Mouse (Mus musculus): ENCODE data around the gene Olfm1.
A peak's percentile ranks its signal among the peaks of the same experiment; 100 is the strongest.

Olfm1 gene

DNA sequence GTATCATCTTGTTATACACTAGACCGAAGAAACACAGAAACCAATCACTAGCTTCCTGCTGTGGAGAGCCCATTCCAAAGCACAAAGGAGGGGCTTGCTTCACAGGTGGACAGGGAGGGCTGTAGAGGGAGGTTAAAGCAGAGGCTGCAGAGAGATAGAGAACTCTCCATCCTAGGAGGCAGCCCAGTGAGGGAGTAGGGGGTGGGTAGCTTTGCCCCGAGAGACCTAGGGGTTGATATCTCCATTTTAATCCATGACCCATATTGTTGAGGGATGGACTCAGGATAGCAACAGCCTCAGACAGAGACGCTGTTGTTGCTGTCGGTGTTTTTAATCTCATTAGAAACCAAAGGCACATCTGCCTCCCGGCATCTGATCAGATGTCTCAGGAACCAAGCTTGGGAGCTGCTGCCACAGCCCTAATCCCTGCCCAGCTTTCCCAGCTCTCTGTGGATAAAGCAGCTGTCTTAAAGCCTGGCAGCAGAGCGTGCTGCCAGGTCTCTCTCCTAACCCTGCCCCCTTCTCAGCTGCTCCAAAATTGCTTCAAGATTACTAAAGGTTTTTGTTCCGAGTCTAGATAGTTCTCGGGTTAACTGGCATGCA is 34.9 kb downstream of the Olfm1 start:
- peak in 1 of 2 experiments; percentile 46 for DNase-seq (ENCODE audit: inconsistent age in 2 of 2, low spot score in 1 of 2)

DNA sequence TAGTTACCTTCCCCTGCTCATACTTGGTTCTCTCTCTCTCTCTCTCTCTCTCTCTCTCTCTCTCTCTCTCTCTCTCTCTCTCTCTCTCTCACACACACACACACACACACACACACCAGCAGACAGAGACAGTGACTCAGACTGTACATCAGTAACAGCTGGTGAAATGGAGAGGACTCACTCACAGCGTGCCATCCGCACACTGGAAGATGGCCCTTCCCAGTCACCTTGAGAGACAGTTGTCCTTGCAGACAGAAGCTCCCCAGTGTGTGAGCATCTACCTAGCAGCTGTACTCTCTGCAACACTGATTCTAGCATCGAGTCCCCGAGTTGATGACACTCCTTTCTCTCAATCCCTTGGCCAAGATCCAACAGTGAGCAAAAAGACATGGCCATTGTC is 35.6 kb downstream of the Olfm1 start:
- DNase-seq (ENCODE audit: inconsistent age in 2 of 2, low spot score in 1 of 2), result peak; percentile 42 to 77

DNA sequence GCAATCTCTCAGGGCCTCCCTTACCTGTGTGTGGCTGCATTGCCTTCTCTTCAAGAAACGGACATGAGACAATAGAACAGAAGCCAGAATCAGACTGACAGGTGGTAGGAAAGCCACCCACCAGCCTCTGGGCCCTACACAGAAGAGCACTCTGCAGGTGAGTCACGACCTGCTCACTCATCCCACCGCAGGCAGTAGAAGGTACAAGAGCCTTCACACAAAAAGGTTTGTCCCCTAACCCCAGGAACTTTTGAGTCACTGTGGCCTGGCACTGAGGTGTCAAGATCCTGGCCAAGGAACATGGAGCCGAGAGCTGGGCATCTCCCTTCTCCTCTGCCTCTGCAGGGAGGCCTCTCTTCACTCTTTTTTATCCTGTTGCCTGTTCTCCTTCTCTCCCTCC is 42.3 kb downstream of the Olfm1 start:
- no peak for DNase-seq (ENCODE audit: inconsistent age in 2 of 2, low spot score in 1 of 2)

DNA sequence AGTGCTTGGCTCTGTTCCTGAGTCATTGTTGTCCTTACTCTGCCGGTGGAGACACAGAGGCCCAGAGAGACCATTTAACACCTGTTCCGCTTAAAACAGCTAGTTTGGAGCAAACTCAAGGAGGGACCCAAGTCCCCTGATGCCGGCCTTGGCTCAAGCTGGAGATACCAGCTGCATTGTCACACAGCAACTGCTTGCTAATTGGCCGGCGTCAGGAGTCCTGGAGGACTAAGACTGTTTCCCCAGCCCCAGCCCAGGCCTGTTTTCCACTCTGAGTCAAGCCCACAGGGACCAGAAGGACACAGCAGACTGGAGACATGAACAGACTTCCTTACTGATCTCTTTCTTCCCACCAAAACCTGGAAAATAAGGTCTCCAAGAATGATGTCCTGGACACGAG is 43.7 kb downstream of the Olfm1 start:
- no peak for DNase-seq (ENCODE audit: inconsistent age in 2 of 2, low spot score in 1 of 2)

DNA sequence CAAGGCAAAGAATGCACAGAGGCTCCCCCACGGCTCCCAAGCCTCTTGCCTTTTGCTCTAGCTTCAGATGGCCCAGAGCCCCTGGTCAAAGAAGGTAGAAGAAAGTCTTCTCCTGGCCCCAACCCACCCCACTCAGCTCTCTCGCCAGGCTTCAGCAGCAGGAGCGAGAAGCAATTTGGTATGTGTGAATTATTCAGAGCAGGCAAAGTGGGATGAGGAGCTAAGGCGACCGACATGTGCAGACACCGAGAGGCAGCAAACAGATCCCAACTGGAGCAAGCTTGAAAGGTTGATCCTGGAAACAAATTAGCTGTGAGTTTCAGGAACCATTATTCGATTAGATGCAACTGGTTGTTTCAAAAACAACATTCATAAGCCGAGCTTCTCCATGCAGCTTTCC is 46.8 kb downstream of the Olfm1 start:
- DNase-seq (ENCODE audit: inconsistent age in 2 of 2, low spot score in 1 of 2), result no peak

DNA sequence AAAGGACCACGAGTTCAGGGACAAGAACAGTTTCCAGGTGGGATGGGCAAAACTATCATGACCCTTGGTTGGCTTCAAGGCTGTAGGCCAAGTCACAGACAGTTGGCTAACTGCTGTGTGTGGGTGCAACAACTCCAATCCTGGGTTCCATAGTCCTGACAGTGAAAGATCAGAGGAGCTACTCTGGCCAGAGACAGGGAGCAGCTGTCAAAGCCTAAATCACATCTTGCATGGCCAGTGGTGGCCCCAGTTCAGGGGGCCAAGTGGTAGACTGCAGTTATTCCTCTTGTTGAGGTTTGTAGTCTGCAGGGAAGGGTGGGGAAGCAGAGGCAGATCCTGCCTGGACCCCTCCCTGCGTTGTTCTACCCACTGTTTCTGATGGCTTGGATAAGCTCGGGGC is 48.1 kb downstream of the Olfm1 start:
- no peak for DNase-seq (ENCODE audit: inconsistent age in 2 of 2, low spot score in 1 of 2)

DNA sequence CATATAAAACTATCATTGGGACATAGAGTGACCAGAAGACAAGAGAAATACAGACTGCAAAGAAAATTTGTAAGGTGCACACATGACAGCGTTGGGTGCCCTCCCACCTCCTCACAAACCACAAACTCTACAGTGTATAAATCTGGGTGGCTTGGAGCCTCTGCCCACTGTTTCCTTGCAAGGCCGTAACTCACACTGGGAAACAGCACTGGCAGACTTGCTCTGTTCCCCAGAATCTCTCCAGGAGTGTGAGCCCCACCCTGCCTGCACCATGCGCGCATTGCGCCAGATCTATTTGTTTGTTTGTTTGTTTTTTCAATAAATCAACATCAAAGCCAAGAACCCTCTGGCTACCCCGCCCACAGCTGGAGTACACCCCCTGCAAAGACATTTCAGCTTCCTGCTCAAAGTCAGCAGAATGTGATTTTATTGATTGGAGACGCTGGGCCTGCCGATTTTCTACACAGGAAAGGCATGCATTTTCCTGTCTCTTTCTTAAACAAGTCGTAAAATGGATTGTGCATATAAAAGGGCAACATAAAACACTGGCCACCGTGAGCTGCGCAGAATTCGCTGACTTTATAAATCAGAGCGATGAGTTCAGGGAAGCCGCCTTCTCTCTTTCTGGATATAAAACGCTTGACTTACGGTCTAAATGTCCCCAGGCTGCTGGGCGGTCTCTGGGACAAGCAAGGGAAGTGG is 48.9 kb downstream of the Olfm1 start:
- no peak for DNase-seq (ENCODE audit: inconsistent age in 2 of 2, low spot score in 1 of 2)

DNA sequence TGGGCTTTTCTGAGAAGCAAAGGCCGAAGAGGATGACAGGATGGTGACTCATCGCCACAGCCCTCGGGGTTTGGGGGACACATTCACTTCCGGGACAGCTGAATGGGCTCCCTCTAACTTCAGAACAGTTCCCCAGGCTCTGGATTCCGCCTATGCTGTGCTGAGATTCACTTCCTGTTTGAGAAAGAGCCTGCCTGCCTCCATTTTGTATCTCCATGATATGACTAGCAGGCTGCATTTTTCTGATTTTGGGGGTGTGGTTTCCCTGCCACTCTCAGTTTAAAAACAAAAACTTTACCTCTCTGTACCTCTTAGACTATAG is 49.4 kb downstream of the Olfm1 start:
- DNase-seq (ENCODE audit: inconsistent age in 2 of 2, low spot score in 1 of 2), result no peak

DNA sequence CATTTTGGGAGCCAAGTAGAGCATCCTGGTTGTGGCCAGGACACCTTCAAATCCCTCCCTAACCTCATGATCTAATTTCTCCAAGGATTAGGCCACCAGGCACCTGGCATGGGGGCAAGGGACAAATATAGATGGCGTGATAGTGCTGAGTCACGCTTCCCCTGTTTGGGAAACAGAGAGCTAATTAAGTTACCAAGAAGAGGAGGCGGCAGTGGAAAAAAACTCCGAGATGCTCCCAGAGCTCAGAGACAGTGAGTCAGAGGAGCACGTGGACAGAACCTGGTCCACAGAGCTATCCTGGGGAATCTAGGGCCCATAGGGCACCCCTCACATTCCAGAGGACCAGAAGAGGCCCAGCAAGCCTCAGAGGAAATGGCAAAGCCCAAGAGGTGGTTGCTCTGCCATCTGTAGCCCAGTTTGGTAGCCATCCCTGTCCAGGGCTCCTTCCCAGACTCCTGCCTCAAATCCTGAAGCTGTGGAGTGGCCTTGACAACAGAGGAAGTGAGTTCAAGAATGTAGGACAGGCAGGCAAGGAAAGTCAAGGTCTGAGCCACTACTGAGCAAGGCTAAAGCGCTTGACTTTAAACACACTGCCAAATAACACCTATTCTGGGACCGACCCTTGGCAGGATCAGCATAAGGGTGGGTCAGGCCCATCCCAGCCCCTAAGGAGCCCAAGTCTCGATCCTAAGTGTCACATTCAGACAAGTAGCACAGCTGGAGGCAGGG is 52.0 kb downstream of the Olfm1 start:
- peak; percentile 68 to 89 for DNase-seq (ENCODE audit: inconsistent age in 2 of 2, low spot score in 1 of 2)

DNA sequence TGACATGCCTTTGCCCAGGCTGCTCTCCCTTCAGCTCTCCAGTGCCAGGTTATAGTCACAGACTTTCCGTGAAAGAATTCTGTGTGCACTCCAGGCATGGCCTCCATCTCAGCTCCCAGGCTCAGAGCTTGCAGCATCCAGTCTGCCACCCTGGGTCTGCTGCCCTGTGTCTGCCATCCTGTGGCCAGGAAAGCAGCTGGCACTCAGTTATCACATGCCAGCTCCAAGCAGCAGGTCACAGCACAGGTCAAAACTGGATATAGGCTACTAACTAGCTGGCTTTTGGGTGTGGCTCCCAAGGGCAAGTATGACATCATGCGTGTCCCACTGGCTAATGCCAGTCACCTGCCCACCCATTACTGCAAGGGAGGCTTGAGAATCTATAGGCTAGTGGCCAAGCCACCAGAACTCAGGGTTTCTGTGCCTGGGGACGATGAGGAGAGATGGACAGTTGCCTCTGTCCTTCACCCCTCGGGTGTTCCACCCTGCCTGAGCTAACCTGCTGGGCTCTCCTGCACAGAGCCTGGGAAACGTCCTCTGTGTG is 53.4 kb downstream of the Olfm1 start:
- DNase-seq (ENCODE audit: inconsistent age in 2 of 2, low spot score in 1 of 2), result peak in 1 of 2 experiments; percentile 28

DNA sequence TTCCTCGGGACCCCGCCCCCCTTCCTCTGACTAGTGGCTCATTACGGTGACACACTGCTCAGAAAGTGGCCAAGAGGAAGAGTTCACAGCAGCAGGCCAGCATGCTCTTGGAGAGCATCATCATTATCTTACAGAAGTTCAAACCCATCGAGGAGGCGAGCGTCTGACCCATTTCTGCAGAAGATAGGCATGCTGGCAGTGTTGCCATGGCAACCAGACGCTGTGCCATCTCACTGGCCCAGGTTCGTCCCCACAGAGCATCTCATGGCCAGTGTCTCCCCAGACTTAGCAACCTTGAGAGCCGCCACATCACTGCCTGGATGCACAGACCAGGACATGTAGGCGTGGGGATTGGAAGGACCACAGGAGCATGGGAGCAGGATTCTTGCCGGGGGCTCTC is 54.3 kb downstream of the Olfm1 start:
- peak in 1 of 2 experiments; percentile 49 for DNase-seq (ENCODE audit: inconsistent age in 2 of 2, low spot score in 1 of 2)

DNA sequence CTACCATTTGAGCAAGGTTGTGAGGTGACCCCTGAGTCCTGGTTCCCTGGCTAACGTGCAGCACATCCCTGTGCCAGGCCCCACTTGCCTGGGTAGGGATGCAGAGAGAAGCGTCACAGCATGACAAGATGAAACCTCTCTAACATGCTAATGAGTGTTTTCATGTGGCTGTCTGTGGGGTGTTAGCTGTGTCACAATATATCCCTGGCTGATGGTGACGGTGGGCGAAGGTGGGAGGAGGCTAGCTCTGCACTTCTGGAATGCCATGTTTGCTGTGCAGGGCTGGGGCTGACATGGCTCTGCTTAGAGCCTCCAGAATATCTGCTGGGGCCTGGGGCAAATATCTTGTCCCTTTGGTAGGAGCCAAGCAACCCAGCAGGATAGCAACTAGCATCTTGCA is 59.8 kb downstream of the Olfm1 start:
- DNase-seq (ENCODE audit: inconsistent age in 2 of 2, low spot score in 1 of 2), result no peak

DNA sequence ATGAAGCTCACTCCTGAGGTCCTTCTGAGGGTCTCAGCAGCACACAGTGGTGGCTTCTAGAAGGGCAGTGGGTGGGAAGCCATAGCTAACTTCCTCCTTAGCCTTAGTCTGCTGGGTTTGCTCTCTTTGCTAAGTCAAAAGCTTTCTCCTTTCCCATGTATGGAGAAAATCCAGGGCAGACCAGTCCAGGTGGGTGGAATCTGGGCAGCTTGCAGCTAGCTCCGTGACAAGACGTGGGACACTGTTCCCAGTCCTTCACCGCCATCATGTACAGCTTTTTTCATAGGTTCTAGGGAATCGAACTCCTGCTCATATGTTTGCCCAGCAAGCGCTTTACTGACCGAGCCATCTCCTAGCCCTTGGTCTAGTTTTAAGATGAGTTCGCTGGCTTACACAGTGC is 63.2 kb downstream of the Olfm1 start:
- DNase-seq (ENCODE audit: inconsistent age in 2 of 2, low spot score in 1 of 2), result no peak

DNA sequence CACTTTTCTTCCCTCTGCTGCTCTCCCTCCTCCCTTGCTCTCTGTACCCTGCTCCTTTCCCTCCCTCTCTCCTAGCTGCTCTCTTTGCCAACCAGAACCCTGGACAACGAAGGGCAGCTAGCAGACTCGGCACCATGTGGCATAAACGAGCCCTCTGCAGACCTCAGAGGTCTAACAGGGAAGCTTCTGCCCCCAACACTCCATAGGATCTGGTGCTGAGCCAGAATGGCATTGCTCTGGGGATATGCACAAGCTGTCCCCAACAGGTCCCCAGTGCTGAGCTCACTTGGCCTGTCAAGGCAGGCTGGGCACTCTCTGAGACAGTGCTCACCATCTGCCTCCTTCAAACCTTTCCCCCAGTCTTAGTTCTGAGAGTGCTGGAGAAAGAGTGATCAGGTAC is 68.6 kb downstream of the Olfm1 start:
- DNase-seq (ENCODE audit: inconsistent age in 2 of 2, low spot score in 1 of 2), result no peak

DNA sequence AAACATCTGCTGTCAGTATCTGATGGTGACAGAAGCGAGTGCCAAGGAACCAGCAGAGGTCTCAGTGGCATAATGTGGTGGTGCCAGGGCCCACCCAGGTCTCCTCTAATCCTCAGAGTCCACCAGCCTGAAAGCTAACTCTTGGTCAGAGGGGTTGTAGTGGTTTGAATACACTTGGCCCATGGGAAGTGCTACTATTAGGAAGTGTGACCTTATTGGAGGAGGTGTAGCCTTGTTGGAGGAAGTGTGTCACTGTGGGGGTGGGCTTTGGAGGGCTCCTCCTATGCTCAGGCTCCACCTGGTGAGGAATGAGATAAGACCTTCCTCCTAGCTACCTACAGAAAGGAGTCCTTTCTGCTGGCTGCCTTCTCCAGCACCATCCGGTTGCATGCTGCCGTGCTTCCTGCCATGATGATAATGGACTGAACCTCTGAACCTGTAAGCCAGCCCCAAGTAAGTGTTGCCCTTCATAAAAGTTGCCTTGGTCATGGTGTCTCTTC is 75.0 kb downstream of the Olfm1 start:
- DNase-seq (ENCODE audit: inconsistent age in 2 of 2, low spot score in 1 of 2), result no peak

DNA sequence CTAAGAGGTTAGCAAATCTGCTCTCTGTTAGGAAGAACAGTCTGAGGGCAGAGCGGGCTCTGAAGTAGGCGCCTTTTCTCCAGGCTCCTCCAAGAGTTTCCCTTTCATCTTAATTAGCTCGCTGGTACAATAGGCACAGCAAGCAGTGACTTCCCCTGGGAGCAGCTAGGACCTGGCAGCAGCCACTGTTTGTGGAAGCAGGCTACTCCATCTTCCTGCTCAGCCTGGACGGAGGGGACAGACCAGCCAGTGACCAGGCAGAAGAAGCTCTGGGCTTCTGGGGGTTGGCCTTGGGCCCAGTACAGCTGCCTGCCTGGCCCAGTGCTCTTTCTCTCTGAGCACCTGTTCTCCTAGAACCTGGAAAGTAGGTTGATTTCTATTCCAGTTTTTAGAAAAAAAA is 77.8 kb downstream of the Olfm1 start:
- no peak for DNase-seq (ENCODE audit: inconsistent age in 2 of 2, low spot score in 1 of 2)

DNA sequence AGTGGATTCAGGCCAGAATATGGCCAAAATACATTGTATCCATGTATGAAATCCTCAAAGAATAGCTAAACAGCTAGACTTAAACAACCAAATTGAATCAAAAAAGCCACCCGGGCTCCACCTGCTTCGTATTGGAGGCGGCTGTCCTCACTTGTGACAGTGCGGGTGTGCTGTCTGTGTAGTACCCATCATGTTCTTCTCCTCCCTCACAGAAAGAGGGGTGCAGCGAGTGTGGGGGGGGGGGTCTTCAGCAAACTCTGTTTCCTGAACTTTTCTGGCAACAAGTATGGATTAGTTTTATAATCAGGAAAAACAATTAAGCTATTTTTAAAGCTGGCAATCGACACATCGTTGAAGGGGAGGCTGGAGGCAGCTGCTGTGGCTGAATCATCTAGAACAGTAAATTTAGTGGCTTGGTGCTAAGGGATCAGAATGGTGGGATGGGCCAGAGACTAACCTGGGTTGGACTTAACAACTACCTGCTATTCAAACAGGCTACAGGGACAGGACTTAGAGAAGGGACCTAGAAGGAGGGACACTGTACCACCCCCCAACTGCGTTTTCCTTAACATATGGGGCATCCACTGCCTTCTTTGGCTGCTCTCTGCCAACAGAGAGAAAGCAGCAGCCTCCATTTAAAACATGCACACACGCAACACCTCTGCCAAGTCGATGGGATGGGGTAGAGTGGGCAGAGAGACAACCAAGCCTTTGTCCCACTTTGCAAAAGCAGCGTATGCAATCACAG is 79.6 kb downstream of the Olfm1 start:
- no peak for DNase-seq (ENCODE audit: inconsistent age in 2 of 2, low spot score in 1 of 2)

DNA sequence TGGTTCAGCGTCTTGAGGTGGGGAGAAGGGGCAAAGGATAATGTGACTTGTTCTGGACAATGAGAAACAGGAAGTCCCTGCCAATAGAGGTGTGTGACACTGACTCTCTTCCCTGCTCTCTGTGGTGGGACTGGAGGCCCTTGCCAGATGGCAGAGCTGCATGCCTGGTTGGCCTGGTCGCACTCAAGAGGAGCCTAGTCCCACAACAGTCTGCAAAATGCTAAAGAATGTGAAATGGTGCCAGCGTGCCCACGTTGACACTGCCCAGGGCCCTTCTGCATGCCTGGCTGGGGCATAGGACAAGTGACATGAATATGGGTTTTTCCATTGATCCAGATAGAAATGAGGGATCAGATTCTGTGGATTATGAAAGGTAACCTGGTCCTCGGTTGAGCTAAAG is 81.2 kb downstream of the Olfm1 start:
- no peak for DNase-seq (ENCODE audit: inconsistent age in 2 of 2, low spot score in 1 of 2)

DNA sequence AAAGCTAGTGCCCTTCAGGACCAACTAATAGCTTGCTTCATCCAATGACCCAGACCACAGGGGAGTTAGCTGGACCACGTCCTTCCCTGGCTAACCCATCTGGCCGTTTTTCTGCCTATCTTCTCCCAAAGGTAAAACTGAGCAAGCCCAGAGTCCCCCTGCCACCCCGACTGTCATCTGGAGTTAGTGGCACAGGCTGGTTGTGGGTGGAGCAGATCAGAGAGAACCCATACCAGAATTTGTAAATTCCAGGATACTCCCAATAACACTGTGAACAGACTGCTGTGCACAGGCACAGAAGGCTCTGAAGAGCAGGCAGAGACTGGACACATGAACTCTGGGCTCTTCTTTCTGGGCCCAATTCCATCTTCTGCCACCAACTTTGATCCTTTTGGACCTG is 82.6 kb downstream of the Olfm1 start:
- no peak for DNase-seq (ENCODE audit: inconsistent age in 2 of 2, low spot score in 1 of 2)

DNA sequence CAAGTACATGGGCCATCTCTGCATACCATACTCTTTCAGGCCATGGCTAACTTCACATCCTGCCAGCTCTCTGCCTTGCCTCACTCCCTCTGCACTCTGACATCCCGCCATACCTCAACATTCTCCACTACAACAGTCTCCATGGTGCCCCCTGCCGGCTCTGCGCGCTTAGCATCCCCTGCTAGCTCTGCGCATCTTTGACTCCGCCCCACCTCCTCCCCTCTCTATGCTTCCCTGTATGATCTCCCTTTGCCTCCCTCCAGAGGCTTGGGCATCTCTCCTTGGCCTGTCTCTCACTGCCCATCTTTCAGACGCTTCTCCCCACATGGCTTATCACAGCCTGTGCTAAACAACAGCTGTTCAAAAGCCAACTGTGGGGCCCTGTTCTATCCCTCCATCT is 85.4 kb downstream of the Olfm1 start:
- DNase-seq (ENCODE audit: inconsistent age in 2 of 2, low spot score in 1 of 2), result peak; percentile 76 to 92

DNA sequence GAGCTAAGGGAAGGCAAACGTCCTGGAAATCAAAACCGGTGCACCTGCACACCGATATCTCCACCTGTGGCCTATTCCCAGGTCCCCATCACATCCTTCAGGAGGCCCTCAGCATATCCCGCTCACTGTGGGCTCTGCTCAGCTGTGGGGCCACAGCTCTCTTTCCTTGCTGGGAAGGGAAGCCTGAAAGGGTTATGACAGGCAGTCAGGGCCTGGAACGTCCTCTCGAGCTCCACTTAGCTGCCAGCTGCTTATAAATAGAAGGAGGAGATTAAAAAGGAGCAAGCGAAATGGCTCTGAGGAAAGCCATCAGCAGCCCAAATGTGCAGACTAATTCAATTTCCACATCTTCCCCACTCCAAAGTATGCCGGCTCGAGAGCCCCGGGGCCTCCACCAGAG is 86.1 kb downstream of the Olfm1 start:
- DNase-seq (ENCODE audit: inconsistent age in 2 of 2, low spot score in 1 of 2), result no peak

Measured in adrenal gland, adult (tissue).